Mouse (Mus musculus) liver, embryonic 11.5 days (tissue): Measurements from ENCODE around the gene Yju2. TPM values are rescaled to one million over a fixed set of nuclear protein-coding genes. Genes with fewer than 3 reads are reported as not detected.

Source experiments
- ATAC-seq: fragments of 200-750 bp; cut with Nextera tagmentation; replicated peaks from 2 replicates; pipeline ENCODE4 v1.8.0; 2017; ENCODE audit warnings: moderate number of reproducible peaks, mild to moderate bottlenecking, moderate TSS enrichment, moderate library complexity; ENCODE audit not compliant: low FRiP score
- DNase-seq: peaks from one replicate; pipeline ENCODE4 v3.0.0-alpha.2; 2017; ENCODE audit warnings: low spot score
- H3K27ac ChIP-seq: fragments of 300-500 bp; sonication (generic); 2 replicates; pipeline ENCODE4 v1.5.1; 2014; ENCODE audit warnings: mild to moderate bottlenecking, low read depth, low read length, control low read depth
- H3K27me3 ChIP-seq: fragments of 300-500 bp; sonication (generic); replicated peaks from 2 replicates; pipeline ENCODE4 v1.6.1; 2014; ENCODE audit warnings: low read length, mixed read lengths; ENCODE audit not compliant: control insufficient read depth, insufficient read depth
- H3K36me3 ChIP-seq: fragments of 300-500 bp; sonication (generic); 2 replicates; pipeline ENCODE4 v1.6.1; 2014; ENCODE audit warnings: mild to moderate bottlenecking, low read length, moderate library complexity, mixed read lengths; ENCODE audit not compliant: control insufficient read depth, insufficient read depth
- H3K4me1 ChIP-seq: fragments of 300-500 bp; sonication (generic); replicated peaks from 2 replicates; pipeline ENCODE4 v1.6.1; 2014; ENCODE audit warnings: low read length, mixed read lengths; ENCODE audit not compliant: control insufficient read depth, insufficient read depth
- H3K4me2 ChIP-seq: fragments of 300-500 bp; sonication (generic); 2 replicates; pipeline ENCODE4 v1.6.1; 2014; ENCODE audit warnings: mild to moderate bottlenecking, control low read depth, moderate library complexity
- H3K4me3 ChIP-seq: fragments of 300-500 bp; sonication (generic); 2 replicates; pipeline ENCODE4 v1.5.1; 2014; ENCODE audit warnings: low read depth, low read length, control low read depth
- H3K9ac ChIP-seq: fragments of 300-500 bp; sonication (generic); 2 replicates; pipeline ENCODE4 v1.6.1; 2014; ENCODE audit warnings: low read depth, low read length, control low read depth
- H3K9me3 ChIP-seq: fragments of 300-500 bp; sonication (generic); 2 replicates; pipeline ENCODE4 v1.6.1; 2016; ENCODE audit warnings: low read length, inconsistent platforms, mixed read lengths; ENCODE audit not compliant: control insufficient read depth
- WGBS: fragments of 180-500 bp; shearing (Covaris S2); extraction: QIAGEN DNeasy Blood & Tissue Kit; methylation state at CpG from one replicate; pipeline ENCODE4 v1.1.7; 2014; 5-methylcytosine and 5-hydroxymethylcytosine counted together
- polyA plus RNA-seq: library from polyadenylated mRNA; unstranded; fragments of >200 nt; fragmentation: Nextera tagmentation; extraction: Ambion mirVana; gene quantifications from 2 replicates; pipeline ENCODE4 v1.2.1, GENCODE M21; 2014

Yju2 gene
- polyA plus RNA-seq, 1 experiment from 2014 or later, result 20.9 TPM

DNA sequence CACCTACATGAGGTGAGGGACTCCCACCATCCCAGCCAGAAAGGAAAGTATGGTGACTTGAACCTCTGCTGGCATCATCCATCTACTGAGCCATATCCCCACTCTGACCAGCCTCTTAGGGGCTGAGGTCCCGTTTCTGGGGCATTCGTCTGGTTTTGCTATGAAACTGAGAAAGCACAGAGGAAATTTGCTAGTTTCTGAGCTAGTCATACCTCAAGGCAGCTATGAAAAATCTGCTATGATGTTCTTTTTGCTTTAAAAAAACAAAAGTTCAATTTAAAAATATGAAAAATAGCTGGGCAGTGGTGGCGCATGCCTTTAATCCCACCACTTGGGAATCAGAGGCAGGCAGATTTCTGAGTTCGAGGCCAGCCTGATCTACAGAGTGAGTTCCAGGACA is 10.3 kb upstream of the Yju2 start:
- no peak overlapping the region for H3K27ac ChIP-seq
- no peak overlapping the region for H3K4me3 ChIP-seq
- H3K9me3 ChIP-seq, result no peaks in the 10 kb centered on the region
- no peak overlapping the region for H3K4me2 ChIP-seq
- no peak overlapping the region for H3K9ac ChIP-seq
- H3K27me3 ChIP-seq, result no peaks in the 10 kb centered on the region
- DNase-seq, result peak; percentile 24
- no peaks in the 10 kb centered on the region for H3K4me1 ChIP-seq
- 87% methylated on average over 4 of the region's 4 CpGs for WGBS
- ATAC-seq, result no peak
- H3K36me3 ChIP-seq, result no peaks in the 10 kb centered on the region

DNA sequence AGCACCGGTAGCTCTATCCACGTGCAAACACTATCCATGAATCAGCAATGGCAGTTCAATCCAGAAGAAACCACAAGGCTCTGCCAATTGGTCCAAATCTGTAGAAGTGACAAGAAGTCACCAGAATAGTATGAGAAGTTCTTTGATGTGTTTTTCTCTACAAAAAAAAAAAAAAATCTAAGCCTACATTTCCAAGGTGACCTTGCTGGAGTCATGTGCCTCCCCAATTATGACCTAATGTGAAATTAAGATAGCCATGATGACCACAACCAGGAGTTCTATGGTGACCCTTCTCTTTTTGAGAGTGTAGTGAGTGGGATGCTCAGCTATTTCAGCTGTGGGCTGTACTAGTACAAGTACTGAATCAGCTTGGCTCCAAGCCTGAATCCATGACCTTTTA is 9.5 kb upstream of the Yju2 start, which contains the start of gene Zfp119b:
Gene Zfp119b (minus strand): TSS at position 101 of the 400 bp plus-strand sequence.
- H3K9me3 ChIP-seq, result no peaks in the 10 kb centered on the region
- WGBS, result 76% methylated on average over 2 of the region's 2 CpGs
- H3K9ac ChIP-seq, result no peak within 1 kb of the TSS
- H3K27ac ChIP-seq, result no peak within 1 kb of the TSS
- no peak within 1 kb of the TSS for H3K4me3 ChIP-seq
- H3K4me1 ChIP-seq, result no peaks in the 10 kb centered on the region
- H3K36me3 ChIP-seq, result no peaks in the 10 kb centered on the region
- no peaks in the 10 kb centered on the region; the same call in 1 of the 2 replicates for H3K27me3 ChIP-seq
- DNase-seq, result no peak
- H3K4me2 ChIP-seq, result no peak within 1 kb of the TSS
- ATAC-seq, result no peak

DNA sequence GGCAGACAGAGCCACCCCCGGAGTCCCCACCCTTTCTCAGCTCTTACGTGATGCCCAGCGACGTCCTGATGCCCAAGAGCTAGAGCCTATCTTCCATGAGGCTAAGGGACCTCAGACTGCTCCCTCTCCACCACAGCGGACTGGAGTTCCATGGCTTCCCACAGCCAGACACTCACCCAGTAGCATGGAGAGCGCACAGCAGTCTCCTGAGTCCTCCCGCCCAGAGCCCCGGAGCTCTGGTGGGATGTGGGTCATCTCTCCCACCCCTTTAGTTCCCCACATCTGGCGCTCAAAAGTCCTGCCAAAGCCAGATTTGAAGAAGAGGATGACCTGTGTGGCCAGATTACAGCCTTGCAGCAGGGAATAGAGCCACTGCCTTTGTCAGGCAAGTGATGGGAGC is 8.3 kb upstream of the Yju2 start:
- Histone ChIP-seq H3K4me1 (no peaks in the 10 kb centered on the region), H3K9ac (no peak overlapping the region), H3K27me3 (peaks cover 3% of the 10 kb centered on the region; the same call in 1 of the 2 replicates), H3K4me2 (no peak overlapping the region), H3K9me3 (no peaks in the 10 kb centered on the region), H3K36me3 (no peaks in the 10 kb centered on the region), H3K4me3 (no peak overlapping the region), H3K27ac (no peak overlapping the region)
- ATAC-seq (no peak), DNase-seq (peak; percentile 26)
- 70% methylated on average over 9 of the region's 9 CpGs for WGBS

DNA sequence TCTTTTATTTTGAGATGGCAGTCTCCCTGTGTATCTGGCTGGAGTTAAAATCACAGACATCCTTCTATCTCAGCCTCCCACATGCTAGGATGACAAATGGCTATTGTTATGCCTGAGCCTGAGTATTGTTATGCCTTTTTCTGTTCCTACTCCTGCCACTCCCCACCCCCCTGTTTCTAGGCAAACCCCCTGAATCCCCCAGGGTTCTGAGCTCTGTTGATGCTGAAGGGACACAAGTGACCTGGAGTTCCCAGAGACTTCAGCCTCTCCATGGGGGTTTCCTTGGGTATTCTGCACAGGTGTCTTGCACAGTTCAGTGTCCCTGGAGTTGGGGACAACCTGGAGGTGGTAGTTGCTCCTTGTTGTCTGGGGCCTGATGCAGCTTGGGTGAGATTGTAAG is 6.9 kb upstream of the Yju2 start:
- Histone ChIP-seq H3K27ac (no peak overlapping the region), H3K9me3 (no peaks in the 10 kb centered on the region), H3K27me3 (peaks cover 3% of the 10 kb centered on the region; the same call in 1 of the 2 replicates), H3K4me3 (no peak overlapping the region), H3K36me3 (no peaks in the 10 kb centered on the region), H3K9ac (no peak overlapping the region), H3K4me1 (peaks cover 8% of the 10 kb centered on the region), H3K4me2 (no peak overlapping the region)
- DNase-seq (no peak), ATAC-seq (no peak)

DNA sequence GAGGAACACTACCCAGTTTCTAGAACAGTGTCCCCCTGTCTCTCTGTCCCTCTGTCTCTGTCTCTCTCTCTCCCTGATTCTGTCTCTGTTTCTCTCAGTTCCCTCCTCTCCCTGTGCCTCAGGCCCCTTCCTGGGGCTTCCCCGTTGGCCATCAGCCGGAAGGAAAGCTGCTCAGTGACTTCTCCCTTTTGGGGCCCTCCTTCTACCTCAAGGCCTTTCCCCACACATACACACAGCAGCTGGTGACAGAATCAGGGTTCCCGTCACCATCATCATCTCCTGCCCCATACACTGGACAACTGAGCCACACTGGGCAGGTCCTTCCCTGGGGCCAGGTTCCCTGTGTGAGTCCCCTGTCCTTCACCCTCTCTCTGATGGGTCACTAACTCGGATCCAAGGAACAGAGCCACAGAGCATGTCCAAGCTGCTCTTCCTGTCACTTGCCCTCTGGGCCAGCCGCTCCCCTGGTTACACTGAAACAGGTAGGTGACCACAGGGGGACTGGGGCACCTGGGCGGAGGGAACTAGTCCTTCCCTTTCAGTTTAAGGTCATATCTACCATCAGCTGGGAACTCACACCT is 6.4 kb upstream of the Yju2 start, which contains the start of gene Ebi3:
Gene Ebi3 (plus strand): TSS at position 194 of the 581 bp plus-strand sequence.
- Histone ChIP-seq H3K36me3 (no peaks in the 10 kb centered on the region), H3K9me3 (no peaks in the 10 kb centered on the region), H3K9ac (no peak within 1 kb of the TSS), H3K4me1 (peaks cover 10% of the 10 kb centered on the region), H3K4me3 (no peak within 1 kb of the TSS), H3K4me2 (no peak within 1 kb of the TSS), H3K27me3 (peaks cover 3% of the 10 kb centered on the region; the same call in 1 of the 2 replicates), H3K27ac (no peak within 1 kb of the TSS)
- DNase-seq (peak; percentile 31), ATAC-seq (no peak)
- WGBS, result 58% methylated on average over 6 of the region's 6 CpGs

DNA sequence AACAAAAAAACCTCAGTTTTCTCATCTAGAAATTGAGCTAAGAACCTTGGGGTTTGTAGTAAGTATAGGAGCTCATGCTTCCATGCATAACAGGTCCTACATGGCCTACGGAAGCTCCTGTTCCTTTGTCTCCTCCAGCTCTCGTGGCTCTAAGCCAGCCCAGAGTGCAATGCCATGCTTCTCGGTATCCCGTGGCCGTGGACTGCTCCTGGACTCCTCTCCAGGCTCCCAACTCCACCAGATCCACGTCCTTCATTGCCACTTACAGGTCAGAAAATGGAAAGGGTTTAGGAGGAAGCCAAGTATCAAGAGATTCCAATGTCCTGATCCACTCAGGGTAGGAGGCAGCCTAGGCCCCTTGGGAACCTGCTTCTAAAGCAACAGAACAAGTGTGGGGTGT is 5.1 kb upstream of the Yju2 start:
- 76% methylated on average over 6 of the region's 6 CpGs for WGBS
- H3K36me3 ChIP-seq, result no peaks in the 10 kb centered on the region
- no peaks in the 10 kb centered on the region for H3K9me3 ChIP-seq
- ATAC-seq (no peak), DNase-seq (peak; percentile 27)
- H3K27ac ChIP-seq, result no peak overlapping the region
- H3K9ac ChIP-seq, result no peak overlapping the region
- no peak overlapping the region for H3K4me3 ChIP-seq
- no peak overlapping the region for H3K4me2 ChIP-seq
- peaks cover 13% of the 10 kb centered on the region for H3K4me1 ChIP-seq
- H3K27me3 ChIP-seq, result peaks cover 3% of the 10 kb centered on the region; the same call in 1 of the 2 replicates

DNA sequence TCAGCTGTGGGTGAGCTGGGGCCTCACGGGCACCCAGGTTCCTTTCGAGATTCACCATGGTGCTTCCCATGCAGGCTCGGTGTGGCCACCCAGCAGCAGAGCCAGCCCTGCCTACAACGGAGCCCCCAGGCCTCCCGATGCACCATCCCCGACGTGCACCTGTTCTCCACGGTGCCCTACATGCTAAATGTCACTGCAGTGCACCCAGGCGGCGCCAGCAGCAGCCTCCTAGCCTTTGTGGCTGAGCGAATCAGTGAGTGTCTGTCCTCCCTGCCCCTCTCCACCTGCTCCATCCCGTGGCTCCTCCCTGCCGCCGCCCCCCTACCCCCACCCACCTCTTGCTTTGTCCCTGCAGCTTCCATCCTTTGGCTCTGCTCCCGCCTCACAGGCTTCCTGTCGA is 4.7 kb upstream of the Yju2 start:
- Histone ChIP-seq H3K4me2 (no peak overlapping the region), H3K4me3 (no peak overlapping the region), H3K27ac (no peak overlapping the region), H3K36me3 (no peaks in the 10 kb centered on the region), H3K4me1 (peaks cover 13% of the 10 kb centered on the region), H3K9me3 (no peaks in the 10 kb centered on the region), H3K9ac (no peak overlapping the region), H3K27me3 (peaks cover 3% of the 10 kb centered on the region; the same call in 1 of the 2 replicates)
- DNase-seq (peak; percentile 28), ATAC-seq (no peak)
- WGBS, result 42% methylated on average over 16 of the region's 16 CpGs

DNA sequence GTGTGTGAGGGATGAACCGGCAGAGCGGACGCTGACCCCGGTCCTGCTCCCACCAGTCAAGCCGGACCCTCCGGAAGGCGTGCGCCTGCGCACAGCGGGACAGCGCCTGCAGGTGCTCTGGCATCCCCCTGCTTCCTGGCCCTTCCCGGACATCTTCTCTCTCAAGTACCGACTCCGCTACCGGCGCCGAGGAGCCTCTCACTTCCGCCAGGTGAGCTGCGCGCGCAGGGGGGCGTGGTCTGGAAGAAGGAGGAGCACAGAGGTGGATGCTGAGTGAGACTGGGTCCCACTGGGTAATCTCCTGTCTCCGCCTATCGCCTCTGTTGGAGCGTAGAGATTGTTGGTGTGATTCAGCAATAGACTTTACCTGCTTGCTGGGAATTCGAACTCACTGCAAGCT is 2.8 kb upstream of the Yju2 start:
- H3K9ac ChIP-seq, result peak overlapping the region; percentile 60
- no peaks in the 10 kb centered on the region for H3K9me3 ChIP-seq
- under 1% methylated on average over 26 of the region's 26 CpGs for WGBS
- H3K4me1 ChIP-seq, result peaks cover 21% of the 10 kb centered on the region
- peaks cover 4% of the 10 kb centered on the region; the same call in 1 of the 2 replicates for H3K36me3 ChIP-seq
- H3K4me3 ChIP-seq, result peak overlapping the region; percentile 57
- H3K27me3 ChIP-seq, result peaks cover 3% of the 10 kb centered on the region; the same call in 1 of the 2 replicates
- H3K27ac ChIP-seq, result no peak overlapping the region
- DNase-seq (peak; percentile 83), ATAC-seq (peak; percentile 24)
- H3K4me2 ChIP-seq, result peak overlapping the region; percentile 81

DNA sequence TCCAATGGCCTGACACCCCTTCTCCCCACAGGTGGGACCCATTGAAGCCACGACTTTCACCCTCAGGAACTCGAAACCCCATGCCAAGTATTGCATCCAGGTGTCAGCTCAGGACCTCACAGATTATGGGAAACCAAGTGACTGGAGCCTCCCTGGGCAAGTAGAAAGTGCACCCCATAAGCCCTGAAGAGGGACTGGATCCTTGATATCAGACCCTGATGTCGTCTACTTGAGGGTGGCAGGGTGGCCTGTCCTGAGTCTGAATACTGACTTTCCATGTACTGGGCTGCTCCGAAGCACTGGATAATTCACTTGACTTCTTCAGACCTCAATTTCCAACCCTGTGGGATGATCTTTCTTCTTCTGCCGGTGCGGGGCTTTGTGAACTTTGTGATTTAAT is 2.3 kb upstream of the Yju2 start:
- peaks cover 4% of the 10 kb centered on the region; the same call in 1 of the 2 replicates for H3K36me3 ChIP-seq
- peaks cover 3% of the 10 kb centered on the region; the same call in 1 of the 2 replicates for H3K27me3 ChIP-seq
- peak overlapping the region; percentile 81 for H3K4me2 ChIP-seq
- H3K9me3 ChIP-seq, result no peaks in the 10 kb centered on the region
- H3K4me1 ChIP-seq, result peaks cover 21% of the 10 kb centered on the region
- H3K9ac ChIP-seq, result no peak overlapping the region
- WGBS, result 28% methylated on average over 6 of the region's 6 CpGs
- ATAC-seq (no peak), DNase-seq (no peak)
- H3K4me3 ChIP-seq, result peak overlapping the region; percentile 57
- H3K27ac ChIP-seq, result no peak overlapping the region
